Mouse (Mus musculus): ENCODE results near the gene Omp.

The Omp gene

GRCm38 (mm10) chr7:98095852-98096251, 49.5 kb downstream of the Omp start:
- DNase-seq: no peak

All from kidney, postnatal 14 days (tissue).